ENCODE assay signal across 12 mouse cellular contexts in genomic region chr10:68893100-68893841, GRCm38 (mm10).
DNase-seq lines count a peak whose midpoint lies in the region; ATAC-seq and TF ChIP-seq lines count a peak whose summit lies in the region.
"Had no signal": no experiment of that assay in that cellular context is flagged by ENCODE, and none has a peak within 500 bp of the region (broad histone marks: within the 10 kb centered on the region; RNA-seq: fewer than 3 reads in every experiment).

No protein-coding gene starts in this region.

- 50% methylated on average over 8 of the region's 8 CpGs for WGBS in intestine, embryonic 14.5 days
- 34% methylated on average over 8 of the region's 8 CpGs for WGBS in intestine, postnatal 0 days
- 86% methylated on average over 8 of the region's 8 CpGs for WGBS in forebrain, embryonic 11.5 days

- no peak for ATAC-seq in intestine, embryonic 14.5 days (replicated peaks; ENCODE audit: low FRiP score, low TSS enrichment, low read depth)
- ATAC-seq in intestine, postnatal 0 days: no peak
- ATAC-seq in forebrain, embryonic 11.5 days (replicated peaks; ENCODE audit: low FRiP score): no peak
- ATAC-seq: activated CD4-positive, CD25-positive, alpha-beta regulatory T cell, adult 4 months; forebrain, embryonic 15.5 days had no signal

- peaks cover 8% of the 10 kb centered on the region; the same call in 1 of the 2 replicates for H3K4me1 ChIP-seq in intestine, embryonic 14.5 days (replicated peaks; ENCODE audit: control insufficient read depth, insufficient read depth, low read length)
- H3K4me1 ChIP-seq in intestine, postnatal 0 days (replicated peaks; ENCODE audit: control insufficient read depth, insufficient read depth, low read length): no peaks in the 10 kb centered on the region
- H3K4me1 ChIP-seq in forebrain, embryonic 11.5 days (replicated peaks; ENCODE audit: control insufficient read depth, insufficient read depth, low read length): no peaks in the 10 kb centered on the region
- H3K4me1 ChIP-seq: hindbrain, embryonic 15.5 days; neural tube, embryonic 12.5 days had no signal

- no peak overlapping the region for H3K4me3 ChIP-seq in intestine, embryonic 14.5 days (ENCODE audit: low read depth, low read length)
- no peak overlapping the region for H3K4me3 ChIP-seq in intestine, postnatal 0 days (ENCODE audit: low read depth, low read length)
- no peak overlapping the region for H3K4me3 ChIP-seq in forebrain, embryonic 11.5 days (ENCODE audit: low read depth, low read length)
- H3K4me3 ChIP-seq: forebrain, embryonic 15.5 days; hindbrain, embryonic 15.5 days; neural tube, embryonic 12.5 days had no signal

- no peak overlapping the region for H3K4me2 ChIP-seq in intestine, embryonic 14.5 days (ENCODE audit: low read length)
- no peak overlapping the region for H3K4me2 ChIP-seq in intestine, postnatal 0 days (replicated peaks; ENCODE audit: low read depth)
- H3K4me2 ChIP-seq in forebrain, embryonic 11.5 days (ENCODE audit: low read depth, low read length, severe bottlenecking): no peak overlapping the region
- H3K4me2 ChIP-seq: forebrain, embryonic 15.5 days; hindbrain, embryonic 15.5 days; neural tube, embryonic 12.5 days had no signal

- no peak for TF ChIP-seq CTCF in intestine, postnatal 0 days (IDR thresholded peaks at IDR 0.05; ENCODE audit: low read depth)

- peak overlapping the region; percentile 67 for H3K27ac ChIP-seq in intestine, embryonic 14.5 days (ENCODE audit: low read depth)
- H3K27ac ChIP-seq in intestine, postnatal 0 days (ENCODE audit: low read depth, low read length): no peak overlapping the region
- H3K27ac ChIP-seq in forebrain, embryonic 11.5 days (ENCODE audit: low read depth, low read length): no peak overlapping the region
- H3K27ac ChIP-seq: forebrain, embryonic 15.5 days; hindbrain, embryonic 15.5 days; neural tube, embryonic 12.5 days had no signal

- no peaks in the 10 kb centered on the region for H3K9me3 ChIP-seq in intestine, embryonic 14.5 days (ENCODE audit: control insufficient read depth, low read length)
- H3K9me3 ChIP-seq in intestine, postnatal 0 days (ENCODE audit: control insufficient read depth): no peaks in the 10 kb centered on the region
- H3K9me3 ChIP-seq in forebrain, embryonic 11.5 days (ENCODE audit: control insufficient read depth, low read length): no peaks in the 10 kb centered on the region
- H3K9me3 ChIP-seq: forebrain, embryonic 15.5 days; neural tube, embryonic 12.5 days had no signal

- no peak overlapping the region for H3K9ac ChIP-seq in intestine, embryonic 14.5 days (ENCODE audit: low read length)
- no peak overlapping the region for H3K9ac ChIP-seq in intestine, postnatal 0 days (ENCODE audit: low read depth, low read length)
- H3K9ac ChIP-seq in forebrain, embryonic 11.5 days (ENCODE audit: low read length): no peak overlapping the region
- H3K9ac ChIP-seq: forebrain, embryonic 15.5 days; hindbrain, embryonic 15.5 days; neural tube, embryonic 12.5 days had no signal

- DNase-seq in intestine, embryonic 14.5 days (ENCODE audit: low spot score): no peak
- DNase-seq in adrenal gland, postnatal 36 days: peak; percentile 34 to 37
- DNase-seq in heart, adult 9 months (ENCODE audit: low spot score in 2 of 2): peak; percentile 33 to 63
- peak; percentile 41 for DNase-seq in lung, postnatal 14 days
- no peak for DNase-seq in retina, embryonic 14.5 days (ENCODE audit: low spot score)
- DNase-seq in right cerebral cortex, postnatal 36 days (ENCODE audit: low spot score in 2 of 2): no peak
- no peak for DNase-seq in forebrain, embryonic 11.5 days (ENCODE audit: low spot score)

- no peaks in the 10 kb centered on the region for H3K27me3 ChIP-seq in intestine, embryonic 14.5 days (replicated peaks; ENCODE audit: control insufficient read depth, insufficient read depth, low read length)
- no peaks in the 10 kb centered on the region for H3K27me3 ChIP-seq in intestine, postnatal 0 days (replicated peaks; ENCODE audit: control insufficient read depth, insufficient read depth, low read length)
- H3K27me3 ChIP-seq in forebrain, embryonic 11.5 days (ENCODE audit: control insufficient read depth, insufficient read depth, low read length): no peaks in the 10 kb centered on the region
- H3K27me3 ChIP-seq: forebrain, embryonic 15.5 days; hindbrain, embryonic 15.5 days; neural tube, embryonic 12.5 days had no signal

- no peaks in the 10 kb centered on the region for H3K36me3 ChIP-seq in intestine, embryonic 14.5 days (ENCODE audit: control insufficient read depth, insufficient read depth, low read length)
- no peaks in the 10 kb centered on the region for H3K36me3 ChIP-seq in intestine, postnatal 0 days (ENCODE audit: control insufficient read depth, insufficient read depth)
- no peaks in the 10 kb centered on the region for H3K36me3 ChIP-seq in forebrain, embryonic 11.5 days (ENCODE audit: control insufficient read depth, insufficient read depth, low read length)
- H3K36me3 ChIP-seq: forebrain, embryonic 15.5 days; hindbrain, embryonic 15.5 days; neural tube, embryonic 12.5 days had no signal

Comparison
In these comparisons a context has a peak if more than half of its experiments do, and no peak if none do; other contexts are left out.
1. DNase-seq: peak in adrenal gland, postnatal 36 days (2 of 2), heart, adult 9 months (2 of 2) and lung, postnatal 14 days (single experiment); none in intestine, embryonic 14.5 days (single experiment), retina, embryonic 14.5 days (single experiment), right cerebral cortex, postnatal 36 days (0 of 2) and forebrain, embryonic 11.5 days (single experiment).